Mouse (Mus musculus): ENCODE measurements around the gene Emx1.
A peak's percentile ranks its signal among the peaks of the same experiment; 100 is the strongest.
"Not testable (repeated sequence)": the region's sequence is repeated elsewhere in the genome, so short reads cannot be mapped to it uniquely, and the experiment has no call there.

The Emx1 gene

DNA sequence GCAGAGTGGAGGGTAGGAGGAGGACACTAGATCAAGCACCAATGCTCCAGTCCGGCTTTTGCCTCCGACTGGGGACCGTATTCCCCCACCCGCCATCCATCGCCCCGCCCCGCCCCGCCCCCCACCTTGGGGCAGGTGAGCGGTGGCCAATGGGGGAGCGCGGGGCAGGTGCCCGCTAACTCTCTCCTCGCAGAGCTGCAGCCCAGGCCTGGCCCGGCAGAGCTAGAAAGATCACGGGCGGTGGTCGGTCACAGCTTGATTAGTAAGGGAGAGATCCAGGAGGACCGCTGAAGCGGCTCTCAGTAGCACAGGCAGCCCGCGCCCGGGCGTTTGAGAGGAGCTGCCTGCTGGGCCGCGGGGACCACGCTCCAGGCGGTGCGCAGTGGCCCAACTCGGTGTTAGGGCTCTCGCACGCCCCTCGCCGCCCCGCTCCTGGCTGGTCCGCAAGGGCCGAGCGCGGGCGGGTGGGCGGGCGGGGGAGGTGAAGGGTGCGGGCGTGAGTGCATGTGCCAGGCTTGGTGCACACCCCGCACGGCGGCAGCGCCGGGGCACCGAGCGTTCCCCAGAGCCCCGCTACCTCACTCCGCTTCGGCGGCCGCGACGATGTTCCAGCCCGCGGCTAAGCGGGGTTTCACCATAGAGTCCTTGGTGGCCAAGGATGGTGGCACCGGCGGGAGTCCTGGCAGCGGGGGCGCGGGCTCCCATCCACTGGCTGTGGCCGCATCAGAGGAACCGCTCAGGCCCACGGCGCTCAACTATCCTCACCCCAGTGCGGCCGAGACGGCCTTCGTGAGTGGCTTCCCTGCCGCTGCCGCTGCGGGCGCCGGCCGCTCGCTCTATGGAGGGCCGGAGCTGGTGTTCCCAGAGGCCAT is at the start of gene Emx1:
Gene Emx1 (plus strand): TSS at position 99 of the 872 bp plus-strand sequence.
- peak; percentile 38 for DNase-seq

- no peak for DNase-seq
Measured at GRCm38 (mm10) chr6:85139534-85139933, 47.7 kb upstream of the Emx1 start.

GRCm38 (mm10) chr6:85141013-85141412 is 46.2 kb upstream of the Emx1 start:
- DNase-seq = peak; percentile 40

GRCm38 (mm10) chr6:85144466-85144865 is 42.8 kb upstream of the Emx1 start:
- no peak for DNase-seq

DNA sequence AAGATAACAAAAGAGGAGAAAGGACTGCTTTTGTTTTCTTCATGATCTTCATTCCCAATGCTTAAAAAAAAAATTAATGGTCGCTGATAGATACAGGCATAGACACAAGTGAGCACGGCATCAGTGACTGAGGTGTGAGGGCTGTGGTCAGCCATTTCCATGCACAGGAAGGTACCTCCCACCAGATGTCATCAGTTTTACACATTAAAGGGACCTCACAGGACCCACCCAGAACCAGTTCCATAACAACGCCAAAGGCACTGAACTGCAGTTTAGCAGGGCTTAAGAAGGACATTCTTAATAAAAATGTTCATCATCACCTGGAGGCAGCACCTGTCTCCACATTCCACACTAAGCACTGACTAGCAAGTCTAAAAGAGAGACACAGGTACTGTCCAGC is 39.6 kb upstream of the Emx1 start:
- no peak for DNase-seq

DNA sequence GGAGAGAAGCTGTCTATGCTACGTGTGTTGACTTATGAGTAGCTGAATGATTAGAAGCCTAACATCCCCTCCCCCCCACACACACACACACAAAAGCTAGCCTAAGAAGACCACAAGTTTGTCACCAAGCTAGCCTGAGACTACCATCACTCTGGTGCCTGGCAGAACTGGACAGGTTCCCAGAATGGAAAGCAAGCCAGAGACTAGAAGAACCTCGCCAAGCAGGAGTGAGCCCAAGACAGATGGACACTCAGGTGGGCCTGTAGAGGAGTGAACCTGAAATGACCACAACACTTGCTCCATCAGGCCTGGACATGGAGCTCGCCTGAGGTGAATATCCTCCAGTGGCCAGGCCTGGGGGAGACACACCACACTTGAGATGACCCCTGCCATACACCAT is 36.9 kb upstream of the Emx1 start:
- DNase-seq = no peak

- DNase-seq = peak; percentile 65
Measured at GRCm38 (mm10) chr6:85153970-85154540, 33.2 kb upstream of the Emx1 start.

DNA sequence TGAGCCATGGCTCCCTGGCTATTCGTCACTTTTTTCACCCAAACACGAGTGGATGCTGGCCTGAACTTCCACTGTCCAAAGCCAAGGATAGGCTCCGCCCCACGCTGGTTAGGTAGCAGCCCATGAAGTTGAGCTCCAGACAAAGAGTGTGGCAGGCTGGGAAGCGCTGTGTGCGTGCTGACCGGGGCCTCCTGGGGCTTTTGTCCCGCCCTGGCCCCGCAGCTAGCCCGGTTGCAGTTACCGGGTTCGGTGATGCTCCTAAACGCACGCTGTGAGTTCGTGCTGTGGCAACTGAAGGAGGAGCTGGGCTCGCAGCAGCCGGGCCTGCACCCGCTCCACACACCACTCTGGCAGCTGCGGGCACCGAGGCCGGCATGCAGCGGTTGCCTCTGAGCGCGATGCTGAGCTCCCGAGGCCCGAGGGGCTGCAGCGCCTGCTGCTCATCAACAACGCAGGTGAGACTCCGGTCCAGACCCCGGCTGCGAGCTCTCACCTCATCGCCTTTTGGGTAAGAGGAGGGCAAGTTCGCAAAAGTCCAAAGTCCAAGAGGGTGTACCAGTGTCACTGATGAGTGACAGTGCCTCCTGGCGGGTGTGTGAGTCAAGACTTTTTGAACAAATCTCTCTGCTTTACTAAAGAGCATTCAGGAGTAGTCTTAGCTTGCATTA is 32.2 kb upstream of the Emx1 start:
- peak; percentile 37 for DNase-seq

DNA sequence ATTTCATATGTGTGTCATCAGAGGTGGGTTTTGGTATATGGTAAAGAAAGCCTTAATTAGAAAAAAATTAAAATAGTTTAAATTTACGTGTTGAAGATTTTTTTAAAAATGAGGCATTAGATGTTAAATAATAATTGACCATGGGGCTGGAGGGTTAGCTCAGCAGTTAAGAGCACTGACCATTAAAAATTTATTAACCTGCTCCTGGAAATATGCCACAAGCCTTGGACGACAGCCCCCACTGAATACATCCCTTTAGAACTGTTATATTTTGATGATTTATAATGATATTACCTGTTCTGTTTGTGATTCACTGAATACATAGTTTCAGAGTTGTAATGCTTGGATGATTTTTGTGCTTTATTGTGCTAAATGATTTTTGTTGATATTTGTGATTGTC is 30.7 kb upstream of the Emx1 start:
- DNase-seq = not testable (repeated sequence)

DNA sequence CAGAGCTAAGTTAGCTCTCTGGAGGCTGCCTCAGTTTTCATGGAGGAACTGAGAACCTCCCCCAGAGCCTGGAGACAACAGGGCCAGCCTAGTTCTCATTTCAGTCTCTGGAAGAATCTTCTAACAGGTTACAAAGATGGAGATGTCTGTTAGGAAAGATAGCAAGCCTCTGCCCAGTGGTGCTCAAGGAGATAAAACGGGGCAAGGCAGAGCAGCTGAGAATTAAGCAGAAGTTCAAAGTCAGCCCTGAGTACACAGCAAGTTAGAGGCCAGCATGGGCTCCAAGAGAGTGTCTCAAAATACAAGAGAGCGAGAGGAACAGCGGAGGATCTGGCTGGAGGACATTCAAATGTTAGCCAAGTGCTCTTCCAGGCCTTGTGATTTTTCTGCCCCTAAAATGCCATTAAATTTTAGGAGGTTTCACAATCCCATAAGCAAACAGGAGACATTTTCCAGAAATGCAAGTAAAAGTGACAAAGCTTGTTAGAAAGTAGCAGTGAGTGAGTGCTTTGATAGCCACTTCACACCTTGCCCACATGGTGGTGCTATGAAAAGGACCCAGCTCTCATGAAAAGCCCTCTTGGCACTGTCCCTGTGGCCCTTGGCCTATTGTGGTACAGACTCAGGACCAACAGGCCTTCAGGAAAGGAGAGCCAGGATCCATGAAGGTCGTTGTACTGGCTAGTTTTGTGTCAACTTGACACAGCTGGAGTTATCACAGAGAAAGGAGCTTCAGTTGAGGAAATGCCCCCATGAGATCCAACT is 29.0 kb upstream of the Emx1 start:
- DNase-seq = not testable (repeated sequence)

- peak; percentile 55 for DNase-seq
Measured at GRCm38 (mm10) chr6:85159092-85159760, 28.0 kb upstream of the Emx1 start.

DNA sequence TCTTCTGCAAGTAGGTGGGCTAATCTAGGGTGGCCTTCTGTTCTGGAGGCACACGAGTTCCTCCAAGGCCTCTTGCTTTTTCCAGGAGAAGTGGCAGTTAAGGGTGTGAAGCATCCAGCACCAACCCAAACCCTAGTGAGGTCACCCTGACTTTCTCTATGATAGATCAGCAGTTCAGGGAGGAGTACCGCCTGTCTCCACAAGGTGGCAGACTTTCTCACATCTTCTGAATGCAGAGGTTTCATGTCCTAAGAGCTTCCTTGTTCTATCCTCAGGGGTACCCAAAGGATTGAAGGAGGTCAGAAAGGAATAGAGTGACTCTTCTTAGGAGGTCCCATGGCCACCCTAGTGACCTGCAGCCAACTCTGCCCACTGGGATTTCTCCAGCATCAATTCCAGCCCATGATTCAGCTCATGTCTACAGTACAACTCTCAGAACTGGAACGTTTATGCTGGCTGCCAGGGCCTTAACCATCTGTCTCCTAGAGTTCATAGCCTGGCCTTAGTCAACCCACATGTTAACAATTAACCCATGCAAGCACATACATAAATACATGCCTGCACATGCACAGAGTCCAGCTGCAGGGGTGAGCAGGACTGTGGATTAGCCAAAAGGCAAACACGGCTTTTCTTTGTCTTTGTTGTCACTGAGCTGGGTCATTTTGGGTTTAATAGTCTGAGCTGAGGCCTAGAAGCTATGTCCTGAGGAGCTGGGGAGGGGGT is 26.9 kb upstream of the Emx1 start:
- DNase-seq = peak; percentile 68

DNA sequence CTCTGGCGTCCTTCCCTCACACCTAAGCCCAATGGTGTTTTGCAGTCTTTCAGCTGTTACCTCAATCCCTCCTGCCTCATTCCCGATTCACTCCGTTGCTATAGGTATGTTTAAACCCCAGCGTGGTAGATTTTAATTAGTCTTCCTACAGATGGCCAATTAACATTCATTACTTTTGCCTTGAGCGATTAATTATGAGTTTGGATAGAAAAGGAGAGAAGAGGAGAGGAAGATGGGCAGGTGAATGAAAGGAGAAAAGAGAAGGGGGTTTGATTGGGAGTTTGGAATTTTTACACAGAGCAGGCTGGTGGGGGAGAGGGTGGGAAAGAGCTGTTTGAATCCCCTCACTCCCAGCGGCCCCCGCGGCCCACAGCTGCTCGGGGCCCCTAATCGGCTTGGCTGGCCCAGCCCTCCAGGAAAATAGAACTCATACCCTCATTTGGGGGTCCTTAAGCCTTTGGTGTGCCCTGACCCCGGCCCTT is 21.8 kb upstream of the Emx1 start:
- DNase-seq = no peak

DNA sequence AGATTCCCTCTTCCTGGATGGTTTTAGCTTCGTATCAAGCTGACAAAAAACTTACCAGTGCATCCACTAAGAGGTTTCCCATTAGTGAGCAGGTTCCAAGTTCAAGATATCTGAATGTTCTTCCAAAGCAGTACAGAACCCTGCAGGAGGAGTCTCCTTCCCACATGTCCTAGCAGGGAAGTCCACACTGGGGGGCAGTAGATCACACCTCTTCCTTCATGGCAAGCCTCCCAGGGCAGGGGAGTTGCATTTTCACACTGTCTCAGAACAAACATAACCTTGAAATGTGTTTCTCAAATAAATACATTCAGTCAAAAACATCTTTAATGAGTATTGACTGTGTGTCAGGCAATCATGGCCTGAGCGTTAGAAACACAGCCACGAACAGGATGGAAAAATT is 7.7 kb upstream of the Emx1 start:
- DNase-seq = no peak

DNA sequence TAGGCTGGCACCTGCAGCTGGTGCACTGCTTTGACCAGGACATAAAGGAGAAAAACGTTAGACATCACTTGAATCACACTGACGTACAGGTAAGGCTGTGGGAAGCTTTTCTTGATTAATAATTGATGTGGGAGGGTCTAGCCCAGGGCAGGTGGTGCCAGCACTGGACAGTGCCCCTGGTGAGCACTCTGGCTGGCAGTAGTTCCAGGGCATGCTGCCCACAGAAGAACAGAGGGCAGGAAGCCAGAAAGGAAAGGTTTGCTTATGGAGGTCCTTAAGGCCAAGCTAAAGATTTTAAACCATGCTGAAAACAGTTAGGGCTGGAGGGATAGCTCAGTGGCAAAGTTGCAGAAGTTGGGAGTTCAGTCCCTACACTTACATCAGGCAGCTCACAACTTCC is 7.2 kb upstream of the Emx1 start:
- no peak for DNase-seq

GRCm38 (mm10) chr6:85183951-85184350 is 3.3 kb upstream of the Emx1 start:
- no peak for DNase-seq

DNA sequence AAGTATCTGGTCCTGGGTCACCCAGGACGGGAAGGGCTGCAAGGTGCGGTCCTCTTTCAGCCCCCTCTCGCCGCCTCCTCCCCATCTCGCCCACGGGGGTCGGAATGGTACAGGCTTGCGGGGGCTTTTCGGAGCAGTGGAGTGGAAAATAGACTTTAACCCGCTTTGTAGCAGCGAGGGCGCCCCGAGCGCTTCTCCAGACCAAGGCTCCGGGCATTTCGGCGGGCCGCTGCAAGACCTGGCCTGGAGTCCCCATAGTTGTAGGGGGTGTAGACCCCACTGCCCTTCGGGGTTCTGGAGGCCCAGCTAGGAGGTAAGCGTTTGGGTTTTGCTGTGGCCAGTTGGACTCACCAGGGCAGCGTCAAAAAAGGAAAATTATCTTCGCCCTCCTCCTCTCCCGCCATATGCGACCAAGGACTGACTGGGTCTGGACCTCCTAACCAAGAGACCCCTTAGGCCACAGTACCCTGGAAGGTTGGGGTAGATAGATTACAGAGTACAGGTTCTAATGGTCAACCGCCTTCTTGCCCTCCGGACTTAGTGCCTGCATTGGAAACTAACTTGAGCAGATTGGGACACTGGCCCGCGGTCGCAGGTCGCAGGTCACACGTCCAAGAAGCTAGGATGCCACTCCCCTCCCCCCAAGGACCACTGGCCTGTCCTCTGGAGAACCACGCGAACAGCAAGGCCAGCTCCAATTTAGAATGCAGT is 1.1 kb upstream of the Emx1 start:
- DNase-seq = no peak

GRCm38 (mm10) chr6:85186744-85187059 is 536 bp upstream of the Emx1 start:
- no peak for DNase-seq

- no peak for DNase-seq
Measured at GRCm38 (mm10) chr6:85188256-85189110, 1.2 kb downstream of the Emx1 start.

- DNase-seq = no peak
Measured at GRCm38 (mm10) chr6:85189361-85189760, 2.1 kb downstream of the Emx1 start.

Measured in liver (tissue).